Mouse (Mus musculus): ENCODE results near the gene Slc30a10.

DNA sequence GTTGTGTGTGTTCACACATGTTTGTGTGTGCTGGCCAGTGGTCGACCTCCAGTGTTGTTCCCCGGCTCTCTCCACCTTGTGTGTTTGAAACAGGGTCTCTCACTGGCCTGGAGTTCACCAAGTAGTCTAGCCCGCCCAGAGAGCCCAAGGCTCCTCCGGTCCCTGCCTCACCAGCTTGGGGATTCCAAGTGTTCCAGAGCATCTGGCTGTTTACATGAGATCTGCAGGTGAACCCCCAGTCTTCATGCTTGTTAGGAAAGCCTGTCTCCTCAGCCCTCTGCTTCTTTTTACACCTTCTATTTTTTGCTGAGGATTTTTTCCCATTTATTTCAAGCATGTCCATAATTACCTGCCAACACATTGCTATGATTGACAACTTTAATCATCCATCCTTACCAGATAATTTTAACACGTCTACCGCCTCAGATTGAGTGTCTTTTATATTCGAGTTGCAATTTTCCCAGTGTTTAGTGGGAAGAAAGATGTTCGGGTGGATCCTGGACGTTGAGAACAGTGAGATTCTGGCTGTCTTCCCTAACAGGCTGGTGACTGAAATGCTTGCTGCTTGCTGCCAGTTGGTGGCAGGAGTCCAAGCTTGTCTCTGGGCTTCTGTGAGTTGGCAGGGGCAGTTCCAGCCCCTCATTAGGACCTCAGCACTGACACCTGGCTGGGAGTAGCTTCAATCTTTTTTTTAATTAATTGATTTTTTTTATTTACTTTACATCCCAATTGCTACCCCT is 15.6 kb upstream of the Slc30a10 start:
- TF ChIP-seq CTCF (conservative IDR thresholded peaks at IDR 0.05; ENCODE audit: low read length) (no peak), POU5F1 (IDR thresholded peaks at IDR 0.05; ENCODE audit: borderline replicate concordance, low read length) (no peak), NANOG (IDR thresholded peaks at IDR 0.05; ENCODE audit: borderline replicate concordance, low read length) (no peak)
